Mouse (Mus musculus): ENCODE measurements at regions not wholly inside any gene's neighbourhood (a gene's known extent, or its start where the extent isn't known, plus 50 kb on each side); places are given as distances from the start of the nearest gene placed in this dataset.
"Not testable (repeated sequence)": the region's sequence is repeated elsewhere in the genome, so short reads cannot be mapped to it uniquely, and the experiment has no call there.

DNA sequence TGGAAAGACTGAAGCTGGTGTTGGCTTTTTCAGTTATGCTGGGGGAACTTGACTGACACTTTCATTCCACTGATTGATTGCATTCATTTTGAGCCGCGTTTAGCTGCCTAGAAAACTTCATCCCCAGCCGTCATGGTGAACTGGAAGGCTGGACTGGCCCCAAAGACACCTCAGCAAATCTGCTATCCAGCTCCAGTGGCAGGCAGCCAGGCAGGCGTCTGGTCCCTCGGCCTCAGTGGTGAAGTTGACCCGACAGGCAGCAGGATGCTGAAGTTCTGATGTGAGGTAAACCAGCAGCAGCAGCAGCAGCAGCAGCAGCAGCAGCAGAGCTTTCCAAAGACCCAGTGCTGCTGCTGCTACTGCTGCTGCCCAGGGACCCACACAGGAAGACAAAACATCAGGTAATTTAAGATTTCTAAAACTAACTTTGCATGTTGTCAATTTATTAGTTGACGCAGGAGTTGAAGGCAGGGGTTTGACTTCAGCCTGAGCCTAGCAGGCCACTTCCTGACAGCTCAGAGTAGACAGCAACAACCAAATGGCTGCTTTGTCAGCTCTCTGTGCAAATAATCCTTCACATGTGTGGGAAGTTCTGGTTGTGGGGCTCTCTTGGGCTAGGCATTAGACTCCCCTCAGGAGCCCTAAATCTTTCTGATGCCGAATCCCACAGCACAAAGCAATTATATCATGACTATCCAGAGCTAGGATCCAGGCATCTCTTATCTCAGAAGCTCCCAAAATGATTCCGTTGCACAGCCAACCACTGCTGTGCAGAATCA is 200.4 kb upstream of the Nhs start:
- Histone ChIP-seq H3K9me3 (no peaks in the 10 kb centered on the region), H3K4me3 (no peak overlapping the region), H3K9ac (no peak overlapping the region), H3K27me3 (peaks cover 21% of the 10 kb centered on the region; the same call in 1 of the 2 replicates), H3K4me1 (replicated peaks) (no peaks in the 10 kb centered on the region), H3K36me3 (no peaks in the 10 kb centered on the region), H3K4me2 (no peak overlapping the region), H3K27ac (no peak overlapping the region)
- 73% methylated on average over 9 of the region's 9 CpGs for WGBS
- no peak for ATAC-seq (ENCODE audit: low FRiP score)

DNA sequence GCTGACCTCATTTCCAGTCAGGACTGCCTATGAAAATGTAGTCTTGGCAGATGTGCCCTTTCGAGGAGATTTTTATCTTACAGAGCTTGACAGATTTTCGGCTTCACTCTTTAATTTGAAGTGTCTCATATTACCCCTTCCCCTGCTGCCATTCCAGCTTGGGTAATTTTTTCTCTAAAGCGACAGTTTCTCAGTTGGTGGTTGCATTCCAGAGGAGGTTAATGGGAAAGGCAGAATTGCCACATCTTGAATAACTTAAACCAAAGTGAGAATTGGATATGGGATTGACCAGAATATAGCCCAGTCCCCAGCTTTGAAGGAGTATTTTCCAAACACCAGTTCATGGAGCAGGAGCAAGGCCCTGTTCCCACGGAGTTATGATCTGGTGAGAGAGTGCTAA is 188.8 kb upstream of the Nhs start:
- ATAC-seq (ENCODE audit: low FRiP score), result no peak
- H3K9me3 ChIP-seq, result no peaks in the 10 kb centered on the region
- H3K4me1 ChIP-seq (replicated peaks), result no peaks in the 10 kb centered on the region
- H3K9ac ChIP-seq, result no peak overlapping the region
- H3K27me3 ChIP-seq, result peaks cover 15% of the 10 kb centered on the region; the same call in 1 of the 2 replicates
- WGBS, result 62% methylated on average over 4 of the region's 4 CpGs
- no peaks in the 10 kb centered on the region for H3K36me3 ChIP-seq
- no peak overlapping the region for H3K4me3 ChIP-seq
- no peak overlapping the region for H3K27ac ChIP-seq
- no peak overlapping the region for H3K4me2 ChIP-seq

DNA sequence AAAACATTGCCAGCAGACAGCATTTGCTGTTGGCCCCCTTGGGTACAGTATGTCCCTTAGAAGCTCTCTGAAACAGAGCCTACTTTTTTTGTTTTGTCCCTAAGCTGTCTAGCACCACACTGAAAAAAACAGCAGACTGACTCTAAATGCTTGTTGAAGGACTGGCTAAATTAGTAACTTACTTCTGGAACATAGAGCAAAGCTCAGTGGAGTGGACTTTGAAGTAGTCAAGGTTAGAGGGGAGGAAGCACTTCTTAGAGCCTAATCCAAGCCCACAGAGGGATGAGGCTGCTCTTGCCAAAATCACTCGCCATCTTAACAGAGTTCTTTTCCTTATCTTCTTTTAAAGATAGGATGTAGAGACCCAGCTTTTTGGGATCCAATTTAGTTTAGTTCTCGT is 188.4 kb upstream of the Nhs start:
- Histone ChIP-seq H3K27me3 (peaks cover 15% of the 10 kb centered on the region; the same call in 1 of the 2 replicates), H3K9ac (no peak overlapping the region), H3K36me3 (no peaks in the 10 kb centered on the region), H3K27ac (no peak overlapping the region), H3K4me1 (replicated peaks) (no peaks in the 10 kb centered on the region), H3K4me3 (no peak overlapping the region), H3K4me2 (no peak overlapping the region), H3K9me3 (no peaks in the 10 kb centered on the region)
- 70% methylated on average over 2 of the region's 2 CpGs for whole genome bisulfite sequencing
- ATAC-seq (ENCODE audit: low FRiP score), result no peak

DNA sequence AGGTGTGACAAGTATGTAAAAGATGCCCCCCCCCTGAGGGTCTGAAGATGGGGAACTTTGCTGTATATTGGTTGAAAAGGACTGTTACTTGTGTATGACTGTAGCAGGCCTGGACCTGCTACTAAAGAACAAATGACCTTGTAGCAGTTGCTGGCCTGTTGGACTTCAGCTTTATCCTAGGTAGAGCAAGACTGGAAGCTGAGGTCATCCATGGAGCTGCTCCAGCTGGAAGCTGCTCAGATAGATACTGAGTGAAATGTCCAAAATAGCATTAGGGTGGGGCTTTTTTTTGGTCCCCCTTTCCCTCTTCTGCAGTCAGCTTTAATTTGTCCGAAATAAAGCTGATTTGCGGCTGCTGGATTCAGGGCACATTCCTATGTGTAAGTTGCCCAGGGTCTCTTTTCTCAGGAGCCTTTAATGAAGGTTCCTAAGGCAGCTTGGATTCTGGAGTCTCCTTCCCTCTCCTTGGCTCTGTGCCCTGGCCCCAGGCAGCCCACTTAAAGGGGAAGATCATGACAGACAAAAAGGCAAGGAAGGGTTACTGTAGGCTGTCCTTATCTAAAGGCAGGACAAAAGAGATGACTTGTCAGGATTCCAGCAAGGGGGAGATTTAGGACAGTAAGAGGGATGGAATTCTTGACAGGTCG is 186.1 kb upstream of the Nhs start:
- Histone ChIP-seq H3K36me3 (no peaks in the 10 kb centered on the region), H3K27ac (no peak overlapping the region), H3K9ac (no peak overlapping the region), H3K4me1 (replicated peaks) (no peaks in the 10 kb centered on the region), H3K4me2 (no peak overlapping the region), H3K4me3 (no peak overlapping the region), H3K27me3 (peaks cover 15% of the 10 kb centered on the region; the same call in 1 of the 2 replicates), H3K9me3 (no peaks in the 10 kb centered on the region)
- ATAC-seq (ENCODE audit: low FRiP score), result no peak
- WGBS, result 74% methylated on average over 3 of the region's 3 CpGs

DNA sequence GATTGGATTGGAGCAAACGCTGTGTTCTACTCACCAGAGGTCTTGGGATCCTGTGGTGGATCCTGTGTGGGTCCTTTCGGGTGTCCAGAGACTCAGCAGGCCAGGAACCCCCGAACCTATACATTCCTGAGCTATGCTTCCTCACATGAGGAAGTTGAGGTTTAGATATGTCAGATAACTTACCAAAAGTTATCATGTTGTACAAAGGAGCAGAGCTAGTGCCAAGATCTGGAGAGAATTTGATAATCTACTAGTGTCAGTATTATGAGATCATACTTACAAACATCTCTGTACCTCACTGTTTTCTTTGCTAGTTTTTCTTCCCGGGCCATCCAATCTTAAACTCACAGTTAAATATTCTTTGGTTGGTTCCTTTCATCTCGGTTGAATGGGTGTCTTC is 172.6 kb upstream of the Nhs start:
- H3K4me3 ChIP-seq, result no peak overlapping the region
- no peak for ATAC-seq (ENCODE audit: low FRiP score)
- H3K4me2 ChIP-seq, result no peak overlapping the region
- H3K9me3 ChIP-seq, result no peaks in the 10 kb centered on the region
- no peak overlapping the region for H3K9ac ChIP-seq
- H3K4me1 ChIP-seq (replicated peaks), result no peaks in the 10 kb centered on the region
- no peak overlapping the region for H3K27ac ChIP-seq
- no peaks in the 10 kb centered on the region for H3K36me3 ChIP-seq
- 96% methylated on average over 5 of the region's 5 CpGs for WGBS
- H3K27me3 ChIP-seq, result no peaks in the 10 kb centered on the region

DNA sequence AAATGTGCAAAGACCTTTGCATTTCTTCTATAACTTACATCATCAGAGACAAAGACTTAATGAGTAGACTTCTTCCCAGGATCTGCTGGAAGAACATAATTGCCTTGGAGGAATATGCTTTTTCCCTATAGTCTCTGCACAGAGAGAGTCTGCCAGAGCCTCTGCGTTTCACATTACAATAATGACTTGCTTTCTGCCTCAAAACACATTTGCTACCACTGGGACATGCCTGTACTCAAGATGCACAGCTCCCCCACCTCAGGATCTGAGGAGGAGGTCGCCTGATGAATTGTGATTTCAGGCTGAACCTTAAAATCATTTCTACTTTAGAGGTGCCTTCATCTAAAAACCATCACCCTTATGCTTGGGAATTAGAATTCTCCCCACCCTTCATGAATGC is 148.1 kb upstream of the Nhs start:
- Histone ChIP-seq H3K36me3 (no peaks in the 10 kb centered on the region), H3K9ac (no peak overlapping the region), H3K27me3 (no peaks in the 10 kb centered on the region), H3K27ac (no peak overlapping the region), H3K4me1 (replicated peaks) (no peaks in the 10 kb centered on the region), H3K4me3 (no peak overlapping the region), H3K4me2 (no peak overlapping the region), H3K9me3 (no peaks in the 10 kb centered on the region)
- ATAC-seq (ENCODE audit: low FRiP score), result no peak
- WGBS, result 66% methylated on average over 2 of the region's 2 CpGs

DNA sequence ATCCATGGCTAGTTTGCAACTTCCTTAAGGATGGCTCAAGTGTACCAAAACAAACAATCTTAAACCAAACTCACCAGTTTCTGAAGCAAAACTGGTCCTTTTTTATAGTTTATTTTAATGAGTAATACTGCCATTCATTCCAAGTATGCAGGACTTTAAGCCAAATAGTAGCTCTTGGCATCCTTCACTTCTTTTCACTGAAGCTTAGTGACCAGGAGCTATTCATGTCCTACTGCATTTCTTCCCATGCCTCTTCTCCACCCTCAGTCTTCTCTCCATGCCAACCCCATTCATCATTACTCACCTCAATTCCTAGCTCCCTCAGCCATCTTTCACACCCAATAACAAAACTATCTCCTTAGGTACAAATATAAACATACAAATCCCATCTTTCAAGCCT is 144.6 kb upstream of the Nhs start:
- no peaks in the 10 kb centered on the region for H3K4me1 ChIP-seq (replicated peaks)
- no peak overlapping the region for H3K4me3 ChIP-seq
- no peak overlapping the region for H3K27ac ChIP-seq
- H3K27me3 ChIP-seq, result no peaks in the 10 kb centered on the region
- no peaks in the 10 kb centered on the region for H3K9me3 ChIP-seq
- no peak for ATAC-seq (ENCODE audit: low FRiP score)
- no peak overlapping the region for H3K4me2 ChIP-seq
- no peak overlapping the region for H3K9ac ChIP-seq
- no peaks in the 10 kb centered on the region for H3K36me3 ChIP-seq

DNA sequence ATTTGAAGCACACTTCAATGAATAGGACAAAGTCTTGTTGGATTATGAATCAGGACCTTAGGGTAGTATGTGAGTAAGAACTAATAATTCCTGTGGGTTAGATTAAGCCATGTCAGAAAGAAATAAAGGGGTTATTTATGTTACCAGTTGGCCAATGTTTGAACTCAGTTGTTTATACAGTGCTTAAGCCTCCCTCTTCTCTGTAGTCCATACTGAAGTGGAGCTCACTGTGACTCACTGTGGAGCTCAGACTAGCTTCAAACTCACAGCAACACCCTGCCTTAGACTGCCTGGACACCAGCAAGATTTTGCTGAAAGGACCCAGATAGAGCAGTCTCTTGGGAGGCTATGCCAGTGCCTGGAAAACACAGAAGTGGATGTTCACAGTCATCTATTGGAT is 143.3 kb upstream of the Nhs start:
- H3K4me2 ChIP-seq, result no peak overlapping the region
- H3K27me3 ChIP-seq, result no peaks in the 10 kb centered on the region
- no peak overlapping the region for H3K4me3 ChIP-seq
- no peaks in the 10 kb centered on the region for H3K36me3 ChIP-seq
- no peaks in the 10 kb centered on the region for H3K9me3 ChIP-seq
- no peak overlapping the region for H3K27ac ChIP-seq
- H3K9ac ChIP-seq, result no peak overlapping the region
- ATAC-seq (ENCODE audit: low FRiP score), result no peak
- H3K4me1 ChIP-seq (replicated peaks), result no peaks in the 10 kb centered on the region

DNA sequence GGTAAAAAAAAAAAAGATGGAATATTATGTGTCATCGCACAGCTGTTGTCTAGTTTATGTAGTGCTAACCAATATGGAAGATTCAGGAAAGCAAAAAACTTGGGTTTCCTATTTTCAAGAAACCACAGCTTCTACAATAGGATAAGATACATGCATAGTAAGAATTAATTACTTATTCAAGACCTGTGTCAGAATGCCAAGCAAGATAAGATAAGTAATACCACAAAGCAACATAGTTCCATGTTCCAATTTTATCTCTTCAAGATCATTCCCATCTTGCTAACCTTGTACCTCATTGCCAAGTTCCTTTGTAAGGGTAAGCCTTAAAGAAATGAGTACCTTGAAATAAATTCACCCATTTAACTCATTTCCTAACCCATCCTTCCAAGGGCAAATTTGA is 131.7 kb upstream of the Nhs start:
- Histone ChIP-seq H3K4me2 (no peak overlapping the region), H3K27ac (no peak overlapping the region), H3K4me1 (replicated peaks) (no peaks in the 10 kb centered on the region), H3K4me3 (no peak overlapping the region), H3K27me3 (peaks cover 4% of the 10 kb centered on the region; the same call in 1 of the 2 replicates), H3K36me3 (no peaks in the 10 kb centered on the region), H3K9ac (no peak overlapping the region), H3K9me3 (no peaks in the 10 kb centered on the region)
- no peak for ATAC-seq (ENCODE audit: low FRiP score)
- 92% methylated on average over 1 of the region's 1 CpGs for WGBS

DNA sequence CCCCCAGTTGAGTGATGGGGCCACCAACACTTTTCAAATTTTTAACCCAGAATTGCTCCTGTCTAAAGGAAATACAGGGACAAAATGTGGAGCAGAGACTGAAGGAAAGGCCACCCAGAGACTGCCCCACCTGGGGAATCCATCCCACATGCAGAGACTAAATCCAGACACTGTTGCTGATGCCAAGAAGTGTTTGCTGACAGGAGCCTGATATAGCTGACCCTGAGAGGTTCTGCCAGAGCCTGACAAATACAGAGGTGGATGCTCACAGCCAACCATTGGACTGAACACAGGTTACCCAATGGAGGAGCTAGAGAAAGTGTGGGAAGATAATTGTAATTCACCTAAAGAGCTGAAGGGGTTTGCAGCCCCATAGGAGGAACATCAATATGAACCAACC is 126.6 kb upstream of the Nhs start:
- not testable (repeated sequence) for H3K4me2 ChIP-seq; ATAC-seq (ENCODE audit: low FRiP score); H3K4me1 ChIP-seq (replicated peaks); H3K9me3 ChIP-seq; H3K27ac ChIP-seq; H3K36me3 ChIP-seq; H3K27me3 ChIP-seq; H3K4me3 ChIP-seq; H3K9ac ChIP-seq

DNA sequence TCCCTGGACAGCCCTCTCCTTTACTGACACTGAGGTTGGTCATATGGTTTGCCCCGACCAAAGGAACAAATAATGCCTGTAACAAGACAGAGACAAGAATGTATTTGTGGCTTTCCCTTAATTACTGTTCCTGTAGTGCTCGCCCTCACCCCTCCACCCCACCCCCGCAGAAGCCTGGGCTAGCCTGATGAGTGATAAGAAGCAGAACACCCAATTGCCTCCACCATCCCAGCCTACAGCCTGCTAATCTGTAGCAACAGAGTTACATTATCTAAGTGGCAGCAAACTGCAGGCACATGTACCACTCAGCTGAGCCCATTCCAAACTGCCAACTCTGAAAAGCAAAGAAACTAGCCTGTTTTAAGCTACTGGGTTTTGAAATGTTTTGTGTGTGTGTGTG is 124.7 kb upstream of the Nhs start:
- H3K9ac ChIP-seq, result no peak overlapping the region
- WGBS, result 83% methylated on average over 3 of the region's 3 CpGs
- no peaks in the 10 kb centered on the region for H3K36me3 ChIP-seq
- H3K9me3 ChIP-seq, result no peaks in the 10 kb centered on the region
- H3K27ac ChIP-seq, result no peak overlapping the region
- no peak overlapping the region for H3K4me3 ChIP-seq
- no peaks in the 10 kb centered on the region for H3K4me1 ChIP-seq (replicated peaks)
- no peak overlapping the region for H3K4me2 ChIP-seq
- H3K27me3 ChIP-seq, result peaks cover 4% of the 10 kb centered on the region; the same call in 1 of the 2 replicates
- ATAC-seq (ENCODE audit: low FRiP score), result no peak

DNA sequence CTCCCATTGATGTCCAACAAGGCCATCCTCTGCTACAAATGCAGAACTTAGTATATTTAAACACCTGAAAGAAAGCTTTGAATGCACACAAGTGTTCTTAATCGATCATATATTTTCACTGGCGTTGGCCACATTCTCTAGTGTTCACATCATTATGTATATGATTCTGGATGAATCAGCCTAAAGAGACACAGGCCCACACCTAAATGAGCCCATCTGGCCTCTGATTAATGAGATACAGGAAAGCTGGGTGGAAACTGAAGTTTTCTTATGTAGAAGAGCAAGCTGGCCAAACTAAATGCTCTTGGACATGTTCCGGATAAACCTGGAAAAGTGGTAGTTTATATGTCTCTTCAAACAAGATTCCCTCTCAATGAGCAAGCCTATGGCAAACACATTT is 123.2 kb upstream of the Nhs start:
- H3K4me2 ChIP-seq, result no peak overlapping the region
- no peak overlapping the region for H3K27ac ChIP-seq
- 91% methylated on average over 3 of the region's 3 CpGs for WGBS
- no peaks in the 10 kb centered on the region for H3K4me1 ChIP-seq (replicated peaks)
- H3K9me3 ChIP-seq, result no peaks in the 10 kb centered on the region
- H3K4me3 ChIP-seq, result no peak overlapping the region
- no peaks in the 10 kb centered on the region for H3K36me3 ChIP-seq
- H3K27me3 ChIP-seq, result peaks cover 4% of the 10 kb centered on the region; the same call in 1 of the 2 replicates
- ATAC-seq (ENCODE audit: low FRiP score), result no peak
- no peak overlapping the region for H3K9ac ChIP-seq
